Mouse (Mus musculus) neural tube, embryonic 14.5 days (tissue): ENCODE results near the gene Egr4. TPM values are rescaled to one million over a fixed set of nuclear protein-coding genes. Genes with fewer than 3 reads are reported as not detected.

Experiments used
- ATAC-seq: fragments of 200-750 bp; cut with Nextera tagmentation; 2 replicates; pipeline ENCODE4 v1.8.0; 2017; ENCODE audit warnings: low read depth, mild to moderate bottlenecking, moderate TSS enrichment, moderate library complexity
- H3K27ac ChIP-seq: fragments of 300-500 bp; sonication (generic); 2 replicates; pipeline ENCODE4 v1.5.1; 2014; ENCODE audit warnings: low read depth, mild to moderate bottlenecking, control low read depth, low read length, moderate library complexity, mixed read lengths
- H3K27me3 ChIP-seq: fragments of 300-500 bp; sonication (generic); 2 replicates; pipeline ENCODE4 v1.6.1; 2014; ENCODE audit warnings: low read length; ENCODE audit not compliant: control insufficient read depth, insufficient read depth
- H3K36me3 ChIP-seq: fragments of 300-500 bp; sonication (generic); 2 replicates; pipeline ENCODE4 v1.6.1; 2014; ENCODE audit warnings: low read length, mixed read lengths; ENCODE audit not compliant: control insufficient read depth, insufficient read depth
- H3K4me1 ChIP-seq: fragments of 300-500 bp; sonication (generic); 2 replicates; pipeline ENCODE4 v1.6.1; 2014; ENCODE audit warnings: low read length; ENCODE audit not compliant: control insufficient read depth, insufficient read depth
- H3K4me2 ChIP-seq: fragments of 300-500 bp; sonication (generic); 2 replicates; pipeline ENCODE4 v1.6.1; 2014; ENCODE audit warnings: mild to moderate bottlenecking, low read depth, low read length, control low read depth
- H3K4me3 ChIP-seq: fragments of 300-500 bp; sonication (generic); 2 replicates; pipeline ENCODE4 v1.5.1; 2014; ENCODE audit warnings: low read depth, low read length, control low read depth, mixed read lengths
- H3K9ac ChIP-seq: fragments of 300-500 bp; sonication (generic); replicated peaks from 2 replicates; pipeline ENCODE4 v1.6.1; 2014; ENCODE audit warnings: low read depth, mild to moderate bottlenecking, control low read depth, low read length, mixed read lengths
- H3K9me3 ChIP-seq: fragments of 300-500 bp; sonication (generic); 2 replicates; pipeline ENCODE4 v1.6.1; 2016; ENCODE audit warnings: low read length; ENCODE audit not compliant: control insufficient read depth
- WGBS: fragments of 180-500 bp; shearing (Covaris S2); extraction: QIAGEN DNeasy Blood & Tissue Kit; methylation state at CpG from one replicate; pipeline ENCODE4 v1.1.7; 2014; 5-methylcytosine and 5-hydroxymethylcytosine counted together
- polyA plus RNA-seq: library from polyadenylated mRNA; unstranded; fragments of >200 nt; fragmentation: Nextera tagmentation; extraction: Ambion mirVana; gene quantifications from 2 replicates; pipeline ENCODE4 v1.2.1, GENCODE M21; 2014

The Egr4 gene
- polyA plus RNA-seq, 1 experiment from 2014 or later, result not detected

GRCm38 (mm10) chr6:85512577-85513530 is 535 bp downstream of the Egr4 start:
- Histone ChIP-seq H3K27ac (no peak overlapping the region), H3K9ac (peak overlapping the region; percentile 34; the same call in 1 of the 2 replicates), H3K27me3 (peaks cover 59% of the 10 kb centered on the region), H3K9me3 (no peaks in the 10 kb centered on the region), H3K4me2 (peak overlapping the region; percentile 80), H3K36me3 (no peaks in the 10 kb centered on the region), H3K4me3 (peak overlapping the region; percentile 39), H3K4me1 (peaks cover 14% of the 10 kb centered on the region)
- 1% methylated on average over 87 of the region's 90 CpGs for WGBS
- ATAC-seq, result peak; percentile 8; the same call in 1 of the 2 replicates

- Histone ChIP-seq H3K9me3 (no peaks in the 10 kb centered on the region), H3K4me3 (peak overlapping the region; percentile 39), H3K9ac (0 out of 2 replicates have a peak overlapping the region, but pooled peaks have one; percentile 16), H3K36me3 (no peaks in the 10 kb centered on the region), H3K4me2 (peak overlapping the region; percentile 48), H3K27me3 (peaks cover 59% of the 10 kb centered on the region), H3K27ac (no peak overlapping the region), H3K4me1 (peaks cover 13% of the 10 kb centered on the region)
- ATAC-seq, result no peak
- 2% methylated on average over 22 of the region's 36 CpGs for WGBS
These were observed 1.3 kb downstream of the Egr4 start for GRCm38 (mm10) chr6:85512056-85512440.

GRCm38 (mm10) chr6:85511286-85512055 is 1.9 kb downstream of the Egr4 start:
- under 1% methylated on average over 69 of the region's 88 CpGs for WGBS
- peaks cover 13% of the 10 kb centered on the region for H3K4me1 ChIP-seq
- 0 out of 2 replicates have a peak, but pooled peaks have one; percentile 11 for ATAC-seq
- no peak overlapping the region for H3K27ac ChIP-seq
- no peaks in the 10 kb centered on the region for H3K36me3 ChIP-seq
- H3K9ac ChIP-seq, result 0 out of 2 replicates have a peak overlapping the region, but pooled peaks have one; percentile 16
- H3K27me3 ChIP-seq, result peaks cover 59% of the 10 kb centered on the region
- peak overlapping the region; percentile 48 for H3K4me2 ChIP-seq
- no peaks in the 10 kb centered on the region for H3K9me3 ChIP-seq
- peak overlapping the region; percentile 39 for H3K4me3 ChIP-seq

GRCm38 (mm10) chr6:85510476-85510875 is 2.9 kb downstream of the Egr4 start:
- no peaks in the 10 kb centered on the region for H3K9me3 ChIP-seq
- no peaks in the 10 kb centered on the region for H3K36me3 ChIP-seq
- no peak overlapping the region for H3K4me2 ChIP-seq
- peaks cover 13% of the 10 kb centered on the region for H3K4me1 ChIP-seq
- H3K27me3 ChIP-seq, result peaks cover 53% of the 10 kb centered on the region
- ATAC-seq, result no peak
- H3K4me3 ChIP-seq, result no peak overlapping the region
- no peak overlapping the region for H3K9ac ChIP-seq
- H3K27ac ChIP-seq, result no peak overlapping the region
- WGBS, result 3% methylated on average over 6 of the region's 6 CpGs

GRCm38 (mm10) chr6:85508602-85509001 is 4.8 kb downstream of the Egr4 start:
- no peaks in the 10 kb centered on the region for H3K9me3 ChIP-seq
- H3K27ac ChIP-seq, result no peak overlapping the region
- H3K27me3 ChIP-seq, result peaks cover 35% of the 10 kb centered on the region
- no peak overlapping the region for H3K4me2 ChIP-seq
- no peak overlapping the region for H3K4me3 ChIP-seq
- H3K36me3 ChIP-seq, result no peaks in the 10 kb centered on the region
- 50% methylated on average over 5 of the region's 5 CpGs for WGBS
- H3K9ac ChIP-seq, result no peak overlapping the region
- H3K4me1 ChIP-seq, result peaks cover 13% of the 10 kb centered on the region
- ATAC-seq, result no peak

- Histone ChIP-seq H3K36me3 (no peaks in the 10 kb centered on the region), H3K4me1 (0 out of 2 replicates have a peak, but pooled peaks cover 3% of the 10 kb centered on the region), H3K9ac (no peak overlapping the region), H3K4me3 (no peak overlapping the region), H3K9me3 (no peaks in the 10 kb centered on the region), H3K4me2 (no peak overlapping the region), H3K27me3 (no peaks in the 10 kb centered on the region; the same call in 1 of the 2 replicates), H3K27ac (no peak overlapping the region)
- WGBS, result 41% methylated on average over 2 of the region's 2 CpGs
- no peak for ATAC-seq
These were observed 8.5 kb downstream of the Egr4 start for GRCm38 (mm10) chr6:85504908-85505307.

- Histone ChIP-seq H3K36me3 (no peaks in the 10 kb centered on the region), H3K9me3 (no peaks in the 10 kb centered on the region), H3K9ac (peak within 1 kb of the TSS; percentile 90), H3K4me3 (peak within 1 kb of the TSS; percentile 89), H3K27ac (peak within 1 kb of the TSS; percentile 80), H3K4me1 (0 out of 2 replicates have a peak, but pooled peaks cover 3% of the 10 kb centered on the region), H3K27me3 (no peaks in the 10 kb centered on the region; the same call in 1 of the 2 replicates), H3K4me2 (peak within 1 kb of the TSS; percentile 74)
- 5% methylated on average over 15 of the region's 22 CpGs for WGBS
- ATAC-seq, result peak; percentile 91
These were observed 10.5 kb downstream of the Egr4 start, which contains the start of gene Fbxo41 for GRCm38 (mm10) chr6:85502911-85503250. Gene Fbxo41 (minus strand): TSS chr6:85502994.

GRCm38 (mm10) chr6:85502103-85502910 is 11.1 kb downstream of the Egr4 start:
- Histone ChIP-seq H3K27ac (peak overlapping the region; percentile 80), H3K9me3 (no peaks in the 10 kb centered on the region), H3K9ac (peak overlapping the region; percentile 90), H3K27me3 (no peaks in the 10 kb centered on the region; the same call in 1 of the 2 replicates), H3K4me3 (peak overlapping the region; percentile 89), H3K4me2 (peak overlapping the region; percentile 74), H3K4me1 (0 out of 2 replicates have a peak, but pooled peaks cover 3% of the 10 kb centered on the region), H3K36me3 (no peaks in the 10 kb centered on the region)
- WGBS, result 1% methylated on average over 33 of the region's 37 CpGs
- peak; percentile 84 for ATAC-seq
